ENCODE assay signal across 13 mouse cellular contexts in the genomic region with DNA sequence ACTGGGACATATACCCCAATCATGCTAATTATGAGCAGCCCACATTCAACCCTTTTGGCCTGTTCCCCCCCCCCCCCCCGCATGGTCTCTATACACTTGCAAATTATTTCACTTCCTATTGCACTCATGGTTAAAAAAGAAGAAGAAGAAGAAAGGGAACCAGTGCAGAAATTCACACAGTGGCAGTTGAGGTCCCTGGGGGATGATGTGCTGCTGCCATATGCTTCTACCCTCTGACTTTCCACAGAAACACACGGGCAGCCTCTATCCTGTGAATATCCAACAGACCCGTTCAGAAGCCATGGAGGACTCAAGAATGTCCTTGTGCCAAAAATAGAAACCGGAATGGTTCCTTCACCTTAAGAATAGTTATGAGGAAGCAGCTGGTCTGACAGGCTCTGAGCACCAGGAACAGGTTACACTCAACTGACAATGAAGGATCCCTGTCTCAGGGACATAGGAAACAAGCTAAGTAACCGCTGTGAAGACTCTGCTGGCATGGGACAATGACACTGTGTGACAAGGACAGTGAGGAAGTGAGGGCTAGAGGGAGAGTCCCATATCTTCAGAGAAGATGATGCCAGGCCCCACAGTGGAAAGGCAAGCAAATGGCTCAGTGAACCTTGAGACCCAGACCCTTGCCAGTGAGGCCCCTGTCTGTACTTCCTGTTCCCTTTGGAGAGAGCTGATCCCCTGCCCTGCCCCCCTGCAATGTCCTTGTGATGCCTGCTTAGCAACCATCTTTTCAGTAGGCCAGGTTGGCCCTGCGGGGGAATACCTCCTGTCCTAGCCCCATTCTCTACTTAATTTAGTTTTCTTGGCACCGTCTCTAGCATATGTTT.
A peak's percentile ranks its signal among the peaks of the same experiment; 100 is the strongest.
DNase-seq lines count a peak whose midpoint lies in the region; ATAC-seq and TF ChIP-seq lines count a peak whose summit lies in the region.
"Had no signal": no experiment of that assay in that cellular context is flagged by ENCODE, and none has a peak within 500 bp of the region (broad histone marks: within the 10 kb centered on the region; RNA-seq: fewer than 3 reads in every experiment).

No protein-coding gene starts in this region.

- no peak overlapping the region for H3K4me3 ChIP-seq in liver, postnatal 0 days (ENCODE audit: low read depth, low read length)
- no peak overlapping the region for H3K4me3 ChIP-seq in hindbrain, embryonic 13.5 days
- H3K4me3 ChIP-seq in midbrain, embryonic 16.5 days (ENCODE audit: low read depth, low read length), result no peak overlapping the region
- H3K4me3 ChIP-seq: heart, embryonic 12.5 days had no signal

- peak overlapping the region; percentile 83 for H3K27ac ChIP-seq in liver, postnatal 0 days (ENCODE audit: low read depth)
- no peak overlapping the region; the same call in 1 of the 2 replicates for H3K27ac ChIP-seq in hindbrain, embryonic 13.5 days
- no peak overlapping the region for H3K27ac ChIP-seq in midbrain, embryonic 16.5 days (ENCODE audit: low read length)

- H3K4me1 ChIP-seq in liver, postnatal 0 days (ENCODE audit: insufficient read depth), result no peaks in the 10 kb centered on the region
- peaks cover 15% of the 10 kb centered on the region for H3K4me1 ChIP-seq in hindbrain, embryonic 13.5 days (replicated peaks)
- H3K4me1 ChIP-seq in midbrain, embryonic 16.5 days (ENCODE audit: control insufficient read depth, insufficient read depth, low read length), result no peaks in the 10 kb centered on the region
- H3K4me1 ChIP-seq: heart, embryonic 12.5 days had no signal

- no peak for TF ChIP-seq CTCF in liver, postnatal 0 days (IDR thresholded peaks at IDR 0.05; ENCODE audit: low read depth)

- no peak for ATAC-seq in cerebellum, adult (ENCODE audit: insufficient number of reproducible peaks, low FRiP score, low TSS enrichment)
- ATAC-seq in liver, postnatal 0 days, result peak; percentile 56
- ATAC-seq in hindbrain, embryonic 13.5 days (ENCODE audit: low FRiP score), result peak; percentile 59
- ATAC-seq in midbrain, embryonic 16.5 days, result no peak

- WGBS in liver, postnatal 0 days (ENCODE audit: insufficient replicate concordance), result 52% methylated on average over 7 of the region's 7 CpGs
- 66% methylated on average over 7 of the region's 7 CpGs for WGBS in hindbrain, embryonic 13.5 days
- WGBS in midbrain, embryonic 16.5 days, result 68% methylated on average over 6 of the region's 7 CpGs

- H3K36me3 ChIP-seq in liver, postnatal 0 days (replicated peaks; ENCODE audit: insufficient read depth, low read length), result no peaks in the 10 kb centered on the region
- peaks cover 25% of the 10 kb centered on the region for H3K36me3 ChIP-seq in hindbrain, embryonic 13.5 days
- H3K36me3 ChIP-seq in midbrain, embryonic 16.5 days (ENCODE audit: control insufficient read depth, insufficient read depth, low read length), result peaks cover 5% of the 10 kb centered on the region; the same call in 1 of the 2 replicates
- H3K36me3 ChIP-seq: G1E; heart, embryonic 12.5 days had no signal

- peak; percentile 12 for DNase-seq in cerebellum, adult 11-12 months
- DNase-seq in liver, postnatal 0 days, result peak; percentile 25
- DNase-seq in liver, result no peak
- peak; percentile 44 to 56 for DNase-seq in spleen, adult 18-20 months
- DNase-seq in thymus, postnatal 10 days (ENCODE audit: low spot score in 2 of 2), result no peak
- DNase-seq: cerebellum, postnatal 36 days; lung, postnatal 10 days; thymus, postnatal 4 days had no signal

- H3K9ac ChIP-seq in liver, postnatal 0 days (replicated peaks), result no peak overlapping the region
- H3K9ac ChIP-seq in hindbrain, embryonic 13.5 days, result no peak overlapping the region
- no peak overlapping the region for H3K9ac ChIP-seq in midbrain, embryonic 16.5 days (ENCODE audit: low read depth, low read length)
- H3K9ac ChIP-seq: heart, embryonic 12.5 days had no signal

- TF ChIP-seq EP300 in liver, postnatal 0 days (IDR thresholded peaks at IDR 0.05; ENCODE audit: low read depth), result no peak

- no peak overlapping the region for H3K4me2 ChIP-seq in liver, postnatal 0 days (ENCODE audit: low read depth, low read length)
- no peak overlapping the region for H3K4me2 ChIP-seq in hindbrain, embryonic 13.5 days
- H3K4me2 ChIP-seq in midbrain, embryonic 16.5 days (ENCODE audit: low read length), result no peak overlapping the region
- H3K4me2 ChIP-seq: heart, embryonic 12.5 days had no signal

- no peaks in the 10 kb centered on the region for H3K27me3 ChIP-seq in liver, postnatal 0 days (ENCODE audit: insufficient read depth, low read length)
- H3K27me3 ChIP-seq in hindbrain, embryonic 13.5 days, result no peaks in the 10 kb centered on the region
- H3K27me3 ChIP-seq in midbrain, embryonic 16.5 days (ENCODE audit: control insufficient read depth, insufficient read depth, low read depth, low read length), result no peaks in the 10 kb centered on the region
- H3K27me3 ChIP-seq: heart, embryonic 12.5 days had no signal

- H3K9me3 ChIP-seq in liver, postnatal 0 days (ENCODE audit: low read length), result no peaks in the 10 kb centered on the region
- H3K9me3 ChIP-seq in hindbrain, embryonic 13.5 days, result no peaks in the 10 kb centered on the region
- no peaks in the 10 kb centered on the region for H3K9me3 ChIP-seq in midbrain, embryonic 16.5 days (replicated peaks; ENCODE audit: control insufficient read depth, low read length, poor library complexity, severe bottlenecking)
- H3K9me3 ChIP-seq: heart, embryonic 12.5 days had no signal

Comparison
In these comparisons a context has a peak if more than half of its experiments do, and no peak if none do; other contexts are left out.
1. DNase-seq: peak in cerebellum, adult 11-12 months (single experiment), liver, postnatal 0 days (single experiment) and spleen, adult 18-20 months (2 of 2); none in liver (single experiment) and thymus, postnatal 10 days (0 of 2).
2. ATAC-seq: peak in liver, postnatal 0 days (single experiment) and hindbrain, embryonic 13.5 days (single experiment); none in cerebellum, adult (single experiment) and midbrain, embryonic 16.5 days (single experiment).